Mouse (Mus musculus) small intestine, adult 2 months (tissue): ENCODE results near the gene Apbb2.

Source experiments
- CTCF ChIP-seq: fragments of 200-500 bp; IDR thresholded peaks from 2 replicates; pipeline ENCODE4 v1.5.1; 2012; ENCODE audit warnings: low read depth, mild to moderate bottlenecking, control low read depth, inconsistent platforms, low read length, moderate library complexity, mixed read lengths; ENCODE audit not compliant: insufficient replicate concordance, insufficient read length; ENCODE audit errors: extremely low read depth
- POLR2A ChIP-seq: fragments of 200-500 bp; IDR thresholded peaks from 2 replicates; pipeline ENCODE4 v1.6.1; 2012; ENCODE audit warnings: low read depth, mild to moderate bottlenecking, control low read depth, inconsistent platforms, low read length, moderate library complexity

- no peak for TF ChIP-seq POLR2A
- TF ChIP-seq CTCF, result no peak
Observed at GRCm38 (mm10) chr5:66384114-66384513, 234.5 kb downstream of the Apbb2 start.
